Mouse (Mus musculus): ENCODE results near the gene Castor2.
A peak's percentile ranks its signal among the peaks of the same experiment; 100 is the strongest.

Gene Castor2

GRCm38 (mm10) chr5:134101883-134102282, 2.4 kb downstream of the Castor2 start:
- DNase-seq (ENCODE audit: low spot score in 2 of 2), result peak in 1 of 2 experiments; percentile 11

GRCm38 (mm10) chr5:134102720-134103119, 3.2 kb downstream of the Castor2 start:
- DNase-seq (ENCODE audit: low spot score in 2 of 2), result no peak

- DNase-seq (ENCODE audit: low spot score in 2 of 2), result no peak
Observed at GRCm38 (mm10) chr5:134105829-134106228, 6.3 kb downstream of the Castor2 start.

- no peak for DNase-seq (ENCODE audit: low spot score in 2 of 2)
Observed at GRCm38 (mm10) chr5:134114981-134115380, 15.5 kb downstream of the Castor2 start.

GRCm38 (mm10) chr5:134115639-134116259, 16.2 kb downstream of the Castor2 start:
- no peak for DNase-seq (ENCODE audit: low spot score in 2 of 2)

- DNase-seq (ENCODE audit: low spot score in 2 of 2), result no peak
Observed at GRCm38 (mm10) chr5:134118798-134119407, 19.4 kb downstream of the Castor2 start.

GRCm38 (mm10) chr5:134119481-134120120, 20.1 kb downstream of the Castor2 start:
- DNase-seq (ENCODE audit: low spot score in 2 of 2), result peak; percentile 32 to 41

- peak; percentile 43 to 55 for DNase-seq (ENCODE audit: low spot score in 2 of 2)
Observed at GRCm38 (mm10) chr5:134120135-134120534, 20.6 kb downstream of the Castor2 start.

- peak; percentile 58 to 68 for DNase-seq (ENCODE audit: low spot score in 2 of 2)
Observed at GRCm38 (mm10) chr5:134121138-134121892, 21.8 kb downstream of the Castor2 start.

GRCm38 (mm10) chr5:134121893-134122259, 22.4 kb downstream of the Castor2 start:
- no peak for DNase-seq (ENCODE audit: low spot score in 2 of 2)

GRCm38 (mm10) chr5:134123846-134124245, 24.3 kb downstream of the Castor2 start:
- DNase-seq (ENCODE audit: low spot score in 2 of 2), result peak; percentile 62 to 66

- no peak for DNase-seq (ENCODE audit: low spot score in 2 of 2)
Observed at GRCm38 (mm10) chr5:134126232-134126631, 26.7 kb downstream of the Castor2 start.

- DNase-seq (ENCODE audit: low spot score in 2 of 2), result no peak
Observed at GRCm38 (mm10) chr5:134131586-134131985, 32.1 kb downstream of the Castor2 start.

- no peak for DNase-seq (ENCODE audit: low spot score in 2 of 2)
Observed at GRCm38 (mm10) chr5:134136022-134136421, 36.5 kb downstream of the Castor2 start.

GRCm38 (mm10) chr5:134137933-134138332, 38.4 kb downstream of the Castor2 start:
- no peak for DNase-seq (ENCODE audit: low spot score in 2 of 2)

GRCm38 (mm10) chr5:134139429-134139828, 39.9 kb downstream of the Castor2 start:
- DNase-seq (ENCODE audit: low spot score in 2 of 2), result no peak

- DNase-seq (ENCODE audit: low spot score in 2 of 2), result no peak
Observed at GRCm38 (mm10) chr5:134141236-134141635, 41.7 kb downstream of the Castor2 start.

GRCm38 (mm10) chr5:134142381-134142780, 42.9 kb downstream of the Castor2 start:
- peak in 1 of 2 experiments; percentile 28 for DNase-seq (ENCODE audit: low spot score in 2 of 2)

- DNase-seq (ENCODE audit: low spot score in 2 of 2), result no peak
Observed at GRCm38 (mm10) chr5:134144986-134145385, 45.5 kb downstream of the Castor2 start.

- no peak for DNase-seq (ENCODE audit: low spot score in 2 of 2)
Observed at GRCm38 (mm10) chr5:134147194-134147753, 47.8 kb downstream of the Castor2 start.

- peak in 1 of 2 experiments; percentile 32 for DNase-seq (ENCODE audit: low spot score in 2 of 2)
Observed at GRCm38 (mm10) chr5:134148153-134148552, 48.6 kb downstream of the Castor2 start.

GRCm38 (mm10) chr5:134151895-134152294, 52.4 kb downstream of the Castor2 start:
- no peak for DNase-seq (ENCODE audit: low spot score in 2 of 2)

Data from heart, adult 9 months (tissue).